Mouse (Mus musculus) heart, postnatal 0 days (tissue): ENCODE results near the gene Papss2. TPM values are rescaled to one million over a fixed set of nuclear protein-coding genes. Genes with fewer than 3 reads are reported as not detected.

Experiments used
- ATAC-seq: fragments of 200-750 bp; cut with Nextera tagmentation; 2 replicates; pipeline ENCODE4 v1.8.0; 2017; ENCODE audit warnings: low read depth, moderate number of reproducible peaks, moderate library complexity; ENCODE audit not compliant: insufficient read depth
- DNase-seq: peaks from one replicate; pipeline ENCODE4 v3.0.0-alpha.2; 2016; ENCODE audit warnings: low spot score
- H3K27ac ChIP-seq: fragments of 300-500 bp; sonication (generic); 2 replicates; pipeline ENCODE4 v1.5.1; 2014; ENCODE audit warnings: low read depth, mild to moderate bottlenecking
- H3K27me3 ChIP-seq: fragments of 300-500 bp; sonication (generic); 2 replicates; pipeline ENCODE4 v1.6.1; 2014; ENCODE audit warnings: low read length, mixed read lengths; ENCODE audit not compliant: control insufficient read depth, insufficient read depth
- H3K36me3 ChIP-seq: fragments of 300-500 bp; sonication (generic); replicated peaks from 2 replicates; pipeline ENCODE4 v1.6.1; 2014; ENCODE audit warnings: low read length, mixed read lengths; ENCODE audit not compliant: control insufficient read depth, insufficient read depth
- H3K4me1 ChIP-seq: fragments of 300-500 bp; sonication (generic); 2 replicates; pipeline ENCODE4 v1.6.1; 2014; ENCODE audit warnings: antibody characterized with exemption; ENCODE audit not compliant: control insufficient read depth, insufficient read depth
- H3K4me2 ChIP-seq: fragments of 300-500 bp; sonication (generic); 2 replicates; pipeline ENCODE4 v1.6.1; 2014; ENCODE audit warnings: low read depth, mild to moderate bottlenecking, low read length, moderate library complexity
- H3K4me3 ChIP-seq: fragments of 300-500 bp; sonication (generic); 2 replicates; pipeline ENCODE4 v1.5.1; 2014; ENCODE audit warnings: low read depth, low read length
- H3K9ac ChIP-seq: fragments of 300-500 bp; sonication (generic); replicated peaks from 2 replicates; pipeline ENCODE4 v1.6.1; 2014; ENCODE audit warnings: low read depth, low read length, mixed read lengths
- H3K9me3 ChIP-seq: fragments of 300-500 bp; sonication (generic); replicated peaks from 2 replicates; pipeline ENCODE4 v1.6.1; 2016; ENCODE audit warnings: low read length; ENCODE audit not compliant: control insufficient read depth
- CTCF ChIP-seq: IDR thresholded peaks from 2 replicates; pipeline ENCODE4 v1.5.1; 2016; ENCODE audit warnings: antibody characterized with exemption, control low read depth, low read depth
- EP300 ChIP-seq: IDR thresholded peaks from 2 replicates; pipeline ENCODE4 v1.6.1; 2016; ENCODE audit warnings: antibody characterized with exemption, low read depth
- WGBS: fragments of 180-500 bp; shearing (Covaris S2); extraction: QIAGEN DNeasy Blood & Tissue Kit; methylation state at CpG from one replicate; pipeline ENCODE4 v1.1.7; 2014; 5-methylcytosine and 5-hydroxymethylcytosine counted together
- polyA plus RNA-seq: library from polyadenylated mRNA; unstranded; fragments of >200 nt; fragmentation: Nextera tagmentation; extraction: Ambion mirVana; gene quantifications from 2 replicates; pipeline ENCODE4 v1.2.1, GENCODE M21; 2015
- total RNA-seq: library from RNA; depleted of rRNA; stranded (reverse); fragments of >200 nt; gene quantifications from 2 replicates; pipeline ENCODE4 v1.2.3, GENCODE M21; 2014; ENCODE audit warnings: low replicate concordance

Papss2 gene
- total and polyA plus RNA-seq, 2 experiments from 2014 or later: 2.0 to 9.0 TPM

GRCm38 (mm10) chr19:32552106-32552505 is 43.5 kb upstream of the Papss2 start:
- H3K27ac ChIP-seq: no peak overlapping the region

GRCm38 (mm10) chr19:32553310-32553709 is 42.3 kb upstream of the Papss2 start:
- no peaks in the 10 kb centered on the region for H3K9me3 ChIP-seq
- H3K36me3 ChIP-seq: no peaks in the 10 kb centered on the region
- DNase-seq (no peak), ATAC-seq (no peak)
- no peaks in the 10 kb centered on the region for H3K4me1 ChIP-seq
- no peak overlapping the region for H3K4me3 ChIP-seq
- H3K27me3 ChIP-seq: no peaks in the 10 kb centered on the region
- H3K27ac ChIP-seq: no peak overlapping the region
- TF ChIP-seq EP300: no peak
- no peak for TF ChIP-seq CTCF
- no peak overlapping the region for H3K9ac ChIP-seq
- no peak overlapping the region for H3K4me2 ChIP-seq
- WGBS: 66% methylated on average over 3 of the region's 3 CpGs

More at GRCm38 (mm10) chr19:32552106-32552505, 43.5 kb upstream of the Papss2 start:
- H3K4me2 ChIP-seq: no peak overlapping the region
- H3K9me3 ChIP-seq: no peaks in the 10 kb centered on the region
- H3K27me3 ChIP-seq: no peaks in the 10 kb centered on the region
- TF ChIP-seq EP300 (no peak), CTCF (no peak)
- no peak for ATAC-seq
- no peaks in the 10 kb centered on the region for H3K36me3 ChIP-seq
- no peak for DNase-seq
- H3K9ac ChIP-seq: no peak overlapping the region
- no peak overlapping the region for H3K4me3 ChIP-seq
- no peaks in the 10 kb centered on the region for H3K4me1 ChIP-seq
- 51% methylated on average over 1 of the region's 1 CpGs for WGBS

- no peak overlapping the region for H3K9ac ChIP-seq
- no peaks in the 10 kb centered on the region for H3K4me1 ChIP-seq
- WGBS: 39% methylated on average over 3 of the region's 3 CpGs
- H3K9me3 ChIP-seq: no peaks in the 10 kb centered on the region
- no peaks in the 10 kb centered on the region for H3K27me3 ChIP-seq
- DNase-seq (no peak), ATAC-seq (no peak)
- H3K27ac ChIP-seq: no peak overlapping the region
- TF ChIP-seq EP300 (no peak), CTCF (no peak)
- no peaks in the 10 kb centered on the region for H3K36me3 ChIP-seq
- H3K4me2 ChIP-seq: no peak overlapping the region
- H3K4me3 ChIP-seq: no peak overlapping the region
Measured at GRCm38 (mm10) chr19:32555257-32555656, 40.3 kb upstream of the Papss2 start.

- TF ChIP-seq CTCF (no peak), EP300 (no peak)
- no peaks in the 10 kb centered on the region for H3K9me3 ChIP-seq
- no peak overlapping the region for H3K4me3 ChIP-seq
- H3K9ac ChIP-seq: no peak overlapping the region
- WGBS: 61% methylated on average over 8 of the region's 8 CpGs
- no peaks in the 10 kb centered on the region for H3K36me3 ChIP-seq
- H3K27ac ChIP-seq: no peak overlapping the region
- DNase-seq (no peak), ATAC-seq (no peak)
- no peak overlapping the region for H3K4me2 ChIP-seq
- no peaks in the 10 kb centered on the region for H3K27me3 ChIP-seq
- no peaks in the 10 kb centered on the region for H3K4me1 ChIP-seq
Measured at GRCm38 (mm10) chr19:32567025-32567424, 28.6 kb upstream of the Papss2 start.

GRCm38 (mm10) chr19:32567447-32567846 is 28.1 kb upstream of the Papss2 start:
- WGBS: 84% methylated on average over 5 of the region's 5 CpGs

GRCm38 (mm10) chr19:32568470-32568869 is 27.1 kb upstream of the Papss2 start:
- Histone ChIP-seq H3K4me2 (no peak overlapping the region), H3K9ac (no peak overlapping the region), H3K4me3 (no peak overlapping the region), H3K9me3 (no peaks in the 10 kb centered on the region), H3K27me3 (no peaks in the 10 kb centered on the region), H3K36me3 (no peaks in the 10 kb centered on the region), H3K4me1 (no peaks in the 10 kb centered on the region), H3K27ac (no peak overlapping the region)
- no peak for ATAC-seq
- no peak for DNase-seq
- TF ChIP-seq CTCF: no peak
- TF ChIP-seq EP300: no peak
- WGBS: 81% methylated on average over 3 of the region's 3 CpGs

More at GRCm38 (mm10) chr19:32567447-32567846, 28.1 kb upstream of the Papss2 start:
- H3K4me2 ChIP-seq: no peak overlapping the region
- no peak overlapping the region for H3K27ac ChIP-seq
- no peaks in the 10 kb centered on the region for H3K27me3 ChIP-seq
- DNase-seq: no peak
- no peak for TF ChIP-seq EP300
- TF ChIP-seq CTCF: no peak
- no peaks in the 10 kb centered on the region for H3K4me1 ChIP-seq
- ATAC-seq: no peak
- H3K36me3 ChIP-seq: no peaks in the 10 kb centered on the region
- no peak overlapping the region for H3K4me3 ChIP-seq
- no peaks in the 10 kb centered on the region for H3K9me3 ChIP-seq
- no peak overlapping the region for H3K9ac ChIP-seq
